Mouse (Mus musculus) myocyte (in vitro differentiated cells): ENCODE measurements at regions not wholly inside any gene's neighbourhood (a gene's known extent, or its start where the extent isn't known, plus 50 kb on each side); places are given as distances from the start of the nearest gene placed in this dataset.
A peak's percentile ranks its signal among the peaks of the same experiment; 100 is the strongest.

Source experiments
- H3K27me3 ChIP-seq: one replicate; pipeline ENCODE4 v1.6.1; 2011; ENCODE audit not compliant: control insufficient read depth, insufficient read depth, insufficient read length
- H3K36me3 ChIP-seq: one replicate; pipeline ENCODE4 v1.6.1; 2011; ENCODE audit not compliant: control insufficient read depth, insufficient read depth
- H3K4me2 ChIP-seq: one replicate; pipeline ENCODE4 v1.6.1; 2011; ENCODE audit warnings: low read depth, control low read depth
- H3K4me3 ChIP-seq: one replicate; pipeline ENCODE4 v1.5.1; 2011; ENCODE audit warnings: mild to moderate bottlenecking, control low read depth, moderate library complexity
- H3K79me2 ChIP-seq: one replicate; pipeline ENCODE4 v1.6.1; 2011; ENCODE audit not compliant: control insufficient read depth, insufficient read depth
- H3ac ChIP-seq: one replicate; pipeline ENCODE4 v1.6.1; 2011; ENCODE audit not compliant: control insufficient read depth, insufficient read length
- CEBPB ChIP-seq: IDR thresholded peaks from 2 replicates; pipeline ENCODE4 v1.6.1; 2011; ENCODE audit warnings: mild to moderate bottlenecking, moderate library complexity; ENCODE audit not compliant: poor library complexity, insufficient read depth, severe bottlenecking
- E2F4 ChIP-seq: IDR thresholded peaks from one replicate; pipeline ENCODE4 v1.6.1; 2011; ENCODE audit warnings: mild to moderate bottlenecking, control low read depth, moderate library complexity; ENCODE audit not compliant: insufficient read depth
- MAX ChIP-seq: IDR thresholded peaks from one replicate; pipeline ENCODE4 v1.6.1; 2011; ENCODE audit warnings: low read depth, mild to moderate bottlenecking, control low read depth
- MYOD1 ChIP-seq, 3 experiments: IDR thresholded peaks; one replicate each; pipeline ENCODE4 v1.6.1; 2011; ENCODE audit warnings: control low read depth in 2 of 3, low read depth in 2 of 3, mild to moderate bottlenecking in 2 of 3, moderate library complexity in 1 of 3; ENCODE audit not compliant: insufficient read length in 2 of 3, control insufficient read depth in 1 of 3
- MYOG ChIP-seq, 3 experiments: IDR thresholded peaks; one replicate each; pipeline ENCODE4 v1.6.1; 2011; ENCODE audit warnings: control low read depth in 2 of 3, low read depth in 2 of 3, mild to moderate bottlenecking in 2 of 3; ENCODE audit not compliant: insufficient read length in 2 of 3, control insufficient read depth in 1 of 3, insufficient read depth in 1 of 3
- POLR2A ChIP-seq: IDR thresholded peaks from one replicate; pipeline ENCODE4 v1.6.1; 2011; ENCODE audit warnings: low read depth, mild to moderate bottlenecking, control low read depth, moderate library complexity; ENCODE audit not compliant: insufficient read length
- POLR2AphosphoS2 ChIP-seq: IDR thresholded peaks from one replicate; pipeline ENCODE4 v1.6.1; 2011; ENCODE audit warnings: low read depth, control low read depth; ENCODE audit not compliant: insufficient read length
- REST ChIP-seq: IDR thresholded peaks from one replicate; pipeline ENCODE4 v1.6.1; 2011; ENCODE audit warnings: mild to moderate bottlenecking, control low read depth, moderate library complexity; ENCODE audit not compliant: insufficient read depth, insufficient read length
- SRF ChIP-seq: IDR thresholded peaks from one replicate; pipeline ENCODE4 v1.6.1; 2011; ENCODE audit warnings: low read depth; ENCODE audit not compliant: control insufficient read depth, insufficient read length
- TCF12 ChIP-seq: IDR thresholded peaks from one replicate; pipeline ENCODE4 v1.6.1; 2011; ENCODE audit warnings: mild to moderate bottlenecking, control low read depth; ENCODE audit not compliant: poor library complexity, insufficient read depth, severe bottlenecking
- TCF3 ChIP-seq: IDR thresholded peaks from one replicate; pipeline ENCODE4 v1.6.1; 2011; ENCODE audit warnings: low read depth, control low read depth; ENCODE audit not compliant: insufficient read length
- USF1 ChIP-seq: IDR thresholded peaks from one replicate; pipeline ENCODE4 v1.6.1; 2011; ENCODE audit warnings: low read depth, mild to moderate bottlenecking, control low read depth, moderate library complexity

GRCm38 (mm10) chr3:99739654-99740053 lies 145.6 kb upstream of the Spag17 start:
- Histone ChIP-seq H3K79me2 (no peaks in the 10 kb centered on the region), H3ac (no peak overlapping the region), H3K27me3 (no peaks in the 10 kb centered on the region), H3K4me3 (no peak overlapping the region), H3K4me2 (no peak overlapping the region), H3K36me3 (no peaks in the 10 kb centered on the region)
- no peak for TF ChIP-seq CEBPB
- TF ChIP-seq E2F4 = no peak
- no peak for TF ChIP-seq REST
- no peak for TF ChIP-seq SRF
- TF ChIP-seq MYOG (IDR thresholded peaks at IDR 0.05; ENCODE audit: control insufficient read depth in 1 of 3, insufficient read depth in 1 of 3, insufficient read length in 2 of 3, low read depth in 2 of 3) = no peak
- TF ChIP-seq MYOD1 (IDR thresholded peaks at IDR 0.05; ENCODE audit: control insufficient read depth in 1 of 3, insufficient read length in 2 of 3, low read depth in 2 of 3) = no peak
- no peak for TF ChIP-seq MAX
- TF ChIP-seq USF1 = no peak
- no peak for TF ChIP-seq POLR2AphosphoS2
- TF ChIP-seq TCF3 = no peak
- no peak for TF ChIP-seq TCF12
- TF ChIP-seq POLR2A = no peak

GRCm38 (mm10) chr3:99741249-99742222 lies 143.7 kb upstream of the Spag17 start:
- H3K4me2 ChIP-seq = no peak overlapping the region
- no peaks in the 10 kb centered on the region for H3K36me3 ChIP-seq
- no peaks in the 10 kb centered on the region for H3K27me3 ChIP-seq
- no peak overlapping the region for H3ac ChIP-seq
- H3K79me2 ChIP-seq = no peaks in the 10 kb centered on the region
- H3K4me3 ChIP-seq = no peak overlapping the region
- no peak for TF ChIP-seq TCF3
- no peak for TF ChIP-seq MYOG (IDR thresholded peaks at IDR 0.05; ENCODE audit: control insufficient read depth in 1 of 3, insufficient read depth in 1 of 3, insufficient read length in 2 of 3, low read depth in 2 of 3)
- TF ChIP-seq CEBPB = no peak
- TF ChIP-seq POLR2A = no peak
- no peak for TF ChIP-seq REST
- TF ChIP-seq USF1 = no peak
- no peak for TF ChIP-seq MAX
- TF ChIP-seq E2F4 = no peak
- TF ChIP-seq SRF = no peak
- TF ChIP-seq MYOD1 (IDR thresholded peaks at IDR 0.05; ENCODE audit: control insufficient read depth in 1 of 3, insufficient read length in 2 of 3, low read depth in 2 of 3) = no peak
- TF ChIP-seq TCF12 = no peak
- no peak for TF ChIP-seq POLR2AphosphoS2

GRCm38 (mm10) chr3:99749725-99750124 lies 135.5 kb upstream of the Spag17 start:
- no peaks in the 10 kb centered on the region for H3K79me2 ChIP-seq
- no peak overlapping the region for H3K4me2 ChIP-seq
- no peak overlapping the region for H3ac ChIP-seq
- TF ChIP-seq MYOG (IDR thresholded peaks at IDR 0.05; ENCODE audit: control insufficient read depth in 1 of 3, insufficient read depth in 1 of 3, insufficient read length in 2 of 3, low read depth in 2 of 3) (no peak), E2F4 (no peak), POLR2A (no peak), MYOD1 (IDR thresholded peaks at IDR 0.05; ENCODE audit: control insufficient read depth in 1 of 3, insufficient read length in 2 of 3, low read depth in 2 of 3) (no peak), POLR2AphosphoS2 (no peak), TCF3 (no peak), CEBPB (no peak), REST (no peak), TCF12 (no peak), USF1 (no peak), SRF (no peak), MAX (no peak)
- no peaks in the 10 kb centered on the region for H3K36me3 ChIP-seq
- H3K4me3 ChIP-seq = no peak overlapping the region
- H3K27me3 ChIP-seq = no peaks in the 10 kb centered on the region

- H3K4me2 ChIP-seq = peak overlapping the region; percentile 21
- TF ChIP-seq MYOD1 (IDR thresholded peaks at IDR 0.05; ENCODE audit: control insufficient read depth in 1 of 3, insufficient read length in 2 of 3, low read depth in 2 of 3) (no peak), TCF3 (no peak), E2F4 (no peak), REST (no peak), TCF12 (no peak), CEBPB (no peak), MYOG (IDR thresholded peaks at IDR 0.05; ENCODE audit: control insufficient read depth in 1 of 3, insufficient read depth in 1 of 3, insufficient read length in 2 of 3, low read depth in 2 of 3) (no peak), POLR2A (no peak), USF1 (no peak), POLR2AphosphoS2 (no peak), SRF (no peak), MAX (no peak)
- H3K4me3 ChIP-seq = no peak overlapping the region
- H3K36me3 ChIP-seq = no peaks in the 10 kb centered on the region
- H3K79me2 ChIP-seq = no peaks in the 10 kb centered on the region
- H3K27me3 ChIP-seq = no peaks in the 10 kb centered on the region
- H3ac ChIP-seq = no peak overlapping the region
Measured at GRCm38 (mm10) chr3:99778526-99778925, 106.7 kb upstream of the Spag17 start.
